Mouse (Mus musculus) lung, postnatal 25 days (tissue): ENCODE results near the gene Dync1i1.

ENCODE experiments used
- DNase-seq: peaks from one replicate; pipeline ENCODE4 v3.0.0; 2022; ENCODE audit warnings: low spot score

Gene Dync1i1

GRCm38 (mm10) chr6:6058548-6058947, 333.1 kb downstream of the Dync1i1 start:
- no peak for DNase-seq

DNA sequence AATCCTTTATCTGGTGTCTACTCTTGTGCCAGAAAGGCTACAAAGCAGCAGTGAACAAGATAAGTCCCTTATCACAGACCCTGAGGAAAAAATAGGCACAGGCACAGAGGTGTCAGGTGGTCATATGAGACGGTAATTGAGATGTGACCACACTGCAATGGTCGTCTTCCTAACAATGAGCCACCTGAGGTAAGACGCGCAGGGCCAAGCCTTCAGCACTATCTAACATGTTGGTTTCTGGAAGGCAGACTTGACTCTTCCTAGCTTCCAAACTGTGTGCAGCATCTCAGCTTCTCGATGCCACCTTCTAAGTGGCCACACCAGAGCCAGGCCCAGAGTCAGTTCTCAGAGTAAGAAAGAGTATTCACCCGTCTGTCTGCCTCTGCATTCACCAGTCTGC, 341.8 kb downstream of the Dync1i1 start:
- no peak for DNase-seq

- no peak for DNase-seq
These were observed 344.6 kb downstream of the Dync1i1 start for GRCm38 (mm10) chr6:6070015-6070414.

DNA sequence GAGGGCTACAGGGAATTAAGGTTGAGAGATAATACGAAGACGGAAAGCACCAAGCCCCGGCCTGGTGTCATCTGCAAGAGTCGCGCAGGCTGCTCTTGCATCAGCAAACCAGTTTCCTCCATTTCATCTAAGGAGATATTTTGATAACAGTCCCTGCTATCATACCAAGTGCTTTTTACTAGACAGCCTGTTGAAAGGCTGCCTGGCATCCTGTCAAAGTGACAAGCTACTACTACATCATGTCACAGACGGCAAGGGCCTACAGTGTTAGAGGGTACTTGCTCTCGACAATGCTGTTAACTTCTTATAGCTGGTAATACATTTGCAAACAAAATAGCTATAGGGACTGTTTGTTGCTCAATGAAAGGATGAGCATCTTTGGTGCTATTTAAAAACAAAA, 345.6 kb downstream of the Dync1i1 start:
- no peak for DNase-seq

- no peak for DNase-seq
These were observed 350.6 kb downstream of the Dync1i1 start for GRCm38 (mm10) chr6:6075940-6076447.

- DNase-seq: no peak
These were observed 351.8 kb downstream of the Dync1i1 start for GRCm38 (mm10) chr6:6077234-6077633.
